Mouse (Mus musculus) MEL (cell line): ENCODE measurements at regions not wholly inside any gene's neighbourhood (a gene's known extent, or its start where the extent isn't known, plus 50 kb on each side); places are given as distances from the start of the nearest gene placed in this dataset.

ENCODE experiments used
- CHD1 ChIP-seq: IDR thresholded peaks from 2 replicates; pipeline ENCODE4 v1.6.1; 2012; ENCODE audit warnings: low read depth, mild to moderate bottlenecking, inconsistent platforms, low read length, improper control_type of control experiment
- CTCF ChIP-seq, 3 experiments: IDR thresholded peaks in 2 of 3; conservative IDR thresholded peaks in 1 of 3; 2 replicates each; pipeline ENCODE4 v1.5.1; 2011 to 2012; ENCODE audit warnings: low read length in 3 of 3, low read depth in 2 of 3, mild to moderate bottlenecking in 2 of 3, improper control_type of control experiment in 1 of 3, inconsistent platforms in 1 of 3, mixed read lengths in 1 of 3, moderate library complexity in 1 of 3; ENCODE audit not compliant: control insufficient read depth in 1 of 3, insufficient read depth in 1 of 3, poor library complexity in 1 of 3, severe bottlenecking in 1 of 3
- E2F4 ChIP-seq: IDR thresholded peaks from 2 replicates; pipeline ENCODE4 v1.6.1; 2011; ENCODE audit warnings: low read depth, low read length, improper control_type of control experiment, borderline replicate concordance
- GATA1 ChIP-seq: IDR thresholded peaks from 2 replicates; pipeline ENCODE4 v1.6.1; 2011; ENCODE audit warnings: low read depth, low read length, improper control_type of control experiment
- HCFC1 ChIP-seq: IDR thresholded peaks from 2 replicates; pipeline ENCODE4 v1.6.1; 2012; ENCODE audit warnings: low read depth, mild to moderate bottlenecking, inconsistent platforms, low read length, improper control_type of control experiment, moderate library complexity
- JUND ChIP-seq: IDR thresholded peaks from 2 replicates; pipeline ENCODE4 v1.6.1; 2011; ENCODE audit warnings: low read depth, mild to moderate bottlenecking, improper control_type of control experiment, low read length
- MYB ChIP-seq: IDR thresholded peaks from 2 replicates; pipeline ENCODE4 v1.6.1; 2011; ENCODE audit warnings: mild to moderate bottlenecking, low read depth, low read length, improper control_type of control experiment
- POLR2A ChIP-seq, 2 experiments: IDR thresholded peaks; 2 replicates each; pipeline ENCODE4 v1.6.1; 2011 to 2012; ENCODE audit warnings: low read length in 2 of 2, mild to moderate bottlenecking in 2 of 2, control low read depth in 1 of 2, improper control_type of control experiment in 1 of 2, low read depth in 1 of 2, moderate library complexity in 1 of 2; ENCODE audit not compliant: control insufficient read depth in 1 of 2, insufficient read depth in 1 of 2, poor library complexity in 1 of 2
- POLR2AphosphoS2 ChIP-seq: IDR thresholded peaks from 2 replicates; pipeline ENCODE4 v1.6.1; 2011; ENCODE audit warnings: low read length, improper control_type of control experiment
- POLR2AphosphoS5 ChIP-seq: IDR thresholded peaks from 2 replicates; pipeline ENCODE4 v1.6.1; 2012; ENCODE audit warnings: low read depth, borderline replicate concordance, mild to moderate bottlenecking, inconsistent platforms, low read length, moderate library complexity, mixed read lengths
- TAL1 ChIP-seq: IDR thresholded peaks from 2 replicates; pipeline ENCODE4 v1.6.1; 2012; ENCODE audit warnings: mild to moderate bottlenecking, inconsistent platforms, low read length, moderate library complexity, mixed read lengths
- TBP ChIP-seq: IDR thresholded peaks from 2 replicates; pipeline ENCODE4 v1.8.0; 2011; ENCODE audit warnings: low read depth, low read length, improper control_type of control experiment
- ZC3H11A ChIP-seq: IDR thresholded peaks from 2 replicates; pipeline ENCODE4 v1.6.1; 2012; ENCODE audit warnings: low read depth, mild to moderate bottlenecking, inconsistent platforms, low read length, improper control_type of control experiment
- ZMIZ1 ChIP-seq: IDR thresholded peaks from 2 replicates; pipeline ENCODE4 v1.6.1; 2012; ENCODE audit warnings: low read depth, mild to moderate bottlenecking, inconsistent platforms, low read length, improper control_type of control experiment, moderate library complexity

DNA sequence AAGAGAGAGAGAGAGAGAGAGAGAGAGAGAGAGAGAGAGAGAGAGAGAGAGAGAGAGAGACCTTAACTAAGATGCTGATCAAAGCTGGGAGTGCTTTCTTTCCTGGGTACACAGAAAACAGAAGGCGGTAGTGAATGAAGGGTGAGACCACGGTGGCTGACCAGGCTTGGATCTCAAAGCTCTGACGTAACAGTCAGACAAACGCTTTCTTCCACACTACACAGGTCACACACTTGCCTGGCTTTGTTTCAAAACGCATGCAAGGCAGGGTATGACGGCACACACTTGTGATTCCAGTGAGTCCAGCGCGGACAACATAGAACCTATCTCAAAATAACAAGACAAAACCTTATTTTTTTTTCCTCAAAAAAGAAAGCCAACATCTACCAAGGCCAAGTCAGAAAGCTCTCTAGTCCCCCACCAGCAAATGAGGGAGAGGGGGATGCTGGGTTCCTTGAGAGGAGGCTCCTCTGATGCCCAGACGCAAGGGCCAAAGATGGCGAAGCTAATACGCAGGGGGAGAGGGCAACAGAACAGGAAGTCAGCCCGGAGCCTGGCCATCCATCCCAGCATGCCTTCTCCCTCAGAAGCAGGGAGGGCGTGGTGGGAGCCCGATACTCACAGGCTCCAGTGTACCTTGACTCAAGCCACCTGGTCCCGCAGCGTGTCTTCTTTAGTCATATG, 92.7 kb downstream of the Sall1 start:
- no peak for TF ChIP-seq TBP
- no peak for TF ChIP-seq POLR2A (IDR thresholded peaks at IDR 0.05; ENCODE audit: control insufficient read depth in 1 of 2, insufficient read depth in 1 of 2, low read depth in 1 of 2, low read length in 2 of 2, poor library complexity in 1 of 2)
- TF ChIP-seq POLR2AphosphoS5 = no peak
- TF ChIP-seq CTCF (IDR thresholded peaks at IDR 0.05 in 2 of 3, conservative IDR thresholded peaks at IDR 0.05 in 1 of 3; ENCODE audit: control insufficient read depth in 1 of 3, insufficient read depth in 1 of 3, low read depth in 2 of 3, low read length in 3 of 3, poor library complexity in 1 of 3, severe bottlenecking in 1 of 3) = no peak
- TF ChIP-seq MYB = no peak
- no peak for TF ChIP-seq HCFC1
- TF ChIP-seq ZMIZ1 = no peak
- no peak for TF ChIP-seq CHD1
- no peak for TF ChIP-seq JUND
- TF ChIP-seq POLR2AphosphoS2 = no peak
- TF ChIP-seq ZC3H11A = no peak
- TF ChIP-seq TAL1 = no peak
- no peak for TF ChIP-seq E2F4
- no peak for TF ChIP-seq GATA1
